Mouse (Mus musculus) stomach, postnatal 0 days (tissue): Measurements from ENCODE around the gene Gm43552.

Experiments used
- CTCF ChIP-seq: IDR thresholded peaks from 2 replicates; pipeline ENCODE4 v1.5.1; 2016; ENCODE audit warnings: antibody characterized with exemption, low read depth, mild to moderate bottlenecking, moderate library complexity
- EP300 ChIP-seq: optimal IDR thresholded peaks from 2 replicates; pipeline ENCODE3; 2016; ENCODE audit warnings: antibody characterized with exemption

- TF ChIP-seq CTCF (no peak), EP300 (no peak)
Observed at GRCm38 (mm10) chr5:65454771-65455170, 37.9 kb downstream of the Gm43552 start.
